Mouse (Mus musculus) embryonic facial prominence, embryonic 11.5 days (tissue): ENCODE data around the gene Olfr149. TPM values are rescaled to one million over a fixed set of nuclear protein-coding genes. Genes with fewer than 3 reads are reported as not detected.
"Not testable (repeated sequence)": the region's sequence is repeated elsewhere in the genome, so short reads cannot be mapped to it uniquely, and the experiment has no call there.

Experiments used
- ATAC-seq: fragments of 200-750 bp; cut with Nextera tagmentation; replicated peaks from 2 replicates; pipeline ENCODE4 v1.8.0; 2017; ENCODE audit warnings: low read depth; ENCODE audit not compliant: insufficient number of reproducible peaks, low FRiP score, low TSS enrichment
- DNase-seq: peaks from one replicate; pipeline ENCODE4 v3.0.0-alpha.2; 2015; ENCODE audit warnings: low spot score
- H3K27ac ChIP-seq: fragments of 300-500 bp; sonication (generic); replicated peaks from 2 replicates; pipeline ENCODE4 v1.5.1; 2014; ENCODE audit warnings: mild to moderate bottlenecking, low read depth, low read length, control low read depth
- H3K27me3 ChIP-seq: fragments of 300-500 bp; sonication (generic); 2 replicates; pipeline ENCODE4 v1.6.1; 2014; ENCODE audit warnings: mild to moderate bottlenecking, low read length, moderate library complexity, mixed read lengths; ENCODE audit not compliant: control insufficient read depth, insufficient read depth
- H3K36me3 ChIP-seq: fragments of 300-500 bp; sonication (generic); replicated peaks from 2 replicates; pipeline ENCODE4 v1.6.1; 2014; ENCODE audit warnings: low read depth, mild to moderate bottlenecking, low read length, moderate library complexity, mixed read lengths; ENCODE audit not compliant: control insufficient read depth, insufficient read depth
- H3K4me1 ChIP-seq: fragments of 300-500 bp; sonication (generic); 2 replicates; pipeline ENCODE4 v1.6.1; 2014; ENCODE audit warnings: low read length, mixed read lengths; ENCODE audit not compliant: control insufficient read depth, insufficient read depth
- H3K4me2 ChIP-seq: fragments of 300-500 bp; sonication (generic); 2 replicates; pipeline ENCODE4 v1.6.1; 2014; ENCODE audit warnings: low read depth, mild to moderate bottlenecking, control low read depth, low read length, moderate library complexity
- H3K4me3 ChIP-seq: fragments of 300-500 bp; sonication (generic); 2 replicates; pipeline ENCODE4 v1.5.1; 2014; ENCODE audit warnings: low read depth, low read length, control low read depth
- H3K9ac ChIP-seq: fragments of 300-500 bp; sonication (generic); replicated peaks from 2 replicates; pipeline ENCODE4 v1.6.1; 2014; ENCODE audit warnings: mild to moderate bottlenecking, control low read depth, low read length
- H3K9me3 ChIP-seq: fragments of 300-500 bp; sonication (generic); replicated peaks from 2 replicates; pipeline ENCODE4 v1.6.1; 2016; ENCODE audit warnings: mild to moderate bottlenecking, low read length, inconsistent platforms, mixed read lengths; ENCODE audit not compliant: control insufficient read depth
- WGBS: fragments of 180-500 bp; shearing (Covaris S2); extraction: QIAGEN DNeasy Blood & Tissue Kit; methylation state at CpG from one replicate; pipeline ENCODE4 v1.1.7; 2014; 5-methylcytosine and 5-hydroxymethylcytosine counted together
- polyA plus RNA-seq: library from polyadenylated mRNA; unstranded; fragments of >200 nt; fragmentation: Nextera tagmentation; extraction: Ambion mirVana; gene quantifications from 2 replicates; pipeline ENCODE4 v1.2.1, GENCODE M21; 2014

The Olfr149 gene
- polyA plus RNA-seq = not detected in 2 replicates

DNA sequence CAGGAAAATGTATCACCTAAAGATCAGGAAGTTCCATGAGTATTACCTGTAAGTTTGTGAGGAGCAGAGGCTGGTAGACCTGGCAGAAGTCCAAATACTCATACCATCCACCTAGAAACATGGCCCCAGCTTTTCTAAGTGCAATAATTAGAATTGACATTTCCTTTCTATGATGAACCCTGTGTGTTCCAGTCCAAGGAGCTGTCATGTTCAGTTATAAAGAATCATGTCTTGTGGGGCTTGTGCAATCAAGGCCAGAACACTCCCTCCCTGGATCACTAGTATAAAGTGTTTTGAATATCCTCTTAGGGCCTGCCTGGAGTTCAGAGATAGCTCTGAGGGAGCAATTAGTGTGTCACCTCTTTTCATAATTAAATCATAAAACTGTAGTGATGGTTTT lies at the start of gene Olfr149:
Gene Olfr149, minus strand, starts transcription at position 101 of the 400 bp plus-strand sequence.
- ATAC-seq = no peak
- Histone ChIP-seq H3K9me3 (no peaks in the 10 kb centered on the region), H3K4me3 (no peak within 1 kb of the TSS), H3K27me3 (no peaks in the 10 kb centered on the region), H3K9ac (no peak within 1 kb of the TSS), H3K36me3 (no peaks in the 10 kb centered on the region), H3K4me2 (no peak within 1 kb of the TSS), H3K27ac (no peak within 1 kb of the TSS), H3K4me1 (no peaks in the 10 kb centered on the region)
- peak; percentile 1 for DNase-seq

DNA sequence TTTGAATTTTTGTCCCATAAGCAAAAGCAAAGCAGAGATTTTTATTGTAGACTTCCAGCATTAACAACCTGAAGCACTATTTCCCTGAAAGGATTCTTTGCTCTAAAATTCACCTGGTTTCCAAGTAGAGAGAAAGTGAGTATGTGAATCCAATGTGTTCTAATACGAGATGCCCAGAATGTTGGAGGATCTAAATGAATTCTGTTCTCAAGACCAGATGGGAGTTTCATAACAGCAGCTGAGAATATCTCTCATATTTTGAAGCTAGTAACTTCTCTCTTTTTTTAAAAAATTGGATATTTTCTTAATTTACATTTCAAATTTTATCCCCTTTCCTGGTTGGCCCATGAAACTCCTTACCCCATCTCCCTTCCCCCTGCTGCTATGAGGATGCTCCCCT lies 39.5 kb upstream of the Olfr149 start:
- no peak overlapping the region for H3K9ac ChIP-seq
- no peaks in the 10 kb centered on the region for H3K4me1 ChIP-seq
- 93% methylated on average over 1 of the region's 1 CpGs for WGBS

DNA sequence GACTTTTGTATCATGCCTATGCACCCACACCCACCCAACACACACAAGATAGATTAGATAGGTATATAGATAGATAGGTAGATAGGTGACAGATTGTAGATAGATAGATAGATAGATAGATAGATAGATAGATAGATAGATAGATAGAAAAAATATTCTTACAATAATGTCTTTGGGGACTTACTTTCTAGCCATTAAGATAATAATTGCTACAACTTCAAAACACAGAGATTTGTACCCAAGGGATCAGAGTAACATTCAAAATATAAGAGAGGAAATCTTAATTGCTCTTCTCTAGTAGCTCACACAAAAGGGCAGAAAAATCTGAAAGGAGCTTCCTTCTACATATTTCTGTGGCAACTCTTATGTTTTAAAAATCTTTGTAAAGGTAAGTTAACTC lies 39.0 kb upstream of the Olfr149 start, which contains the start of gene Olfr967:
Gene Olfr967, plus strand, starts transcription at position 301 of the 400 bp plus-strand sequence.
- Histone ChIP-seq H3K36me3 (no peaks in the 10 kb centered on the region), H3K9me3 (no peaks in the 10 kb centered on the region), H3K27me3 (no peaks in the 10 kb centered on the region), H3K4me2 (no peak within 1 kb of the TSS), H3K27ac (no peak within 1 kb of the TSS), H3K4me1 (no peaks in the 10 kb centered on the region), H3K4me3 (no peak within 1 kb of the TSS), H3K9ac (no peak within 1 kb of the TSS)
- DNase-seq (no peak), ATAC-seq (no peak)

More for the DNA sequence above, 39.5 kb upstream of the Olfr149 start:
- ATAC-seq (no peak), DNase-seq (no peak)
- H3K27ac ChIP-seq = no peak overlapping the region
- H3K27me3 ChIP-seq = no peaks in the 10 kb centered on the region
- H3K4me3 ChIP-seq = no peak overlapping the region
- no peak overlapping the region for H3K4me2 ChIP-seq
- no peaks in the 10 kb centered on the region for H3K36me3 ChIP-seq
- no peaks in the 10 kb centered on the region for H3K9me3 ChIP-seq

DNA sequence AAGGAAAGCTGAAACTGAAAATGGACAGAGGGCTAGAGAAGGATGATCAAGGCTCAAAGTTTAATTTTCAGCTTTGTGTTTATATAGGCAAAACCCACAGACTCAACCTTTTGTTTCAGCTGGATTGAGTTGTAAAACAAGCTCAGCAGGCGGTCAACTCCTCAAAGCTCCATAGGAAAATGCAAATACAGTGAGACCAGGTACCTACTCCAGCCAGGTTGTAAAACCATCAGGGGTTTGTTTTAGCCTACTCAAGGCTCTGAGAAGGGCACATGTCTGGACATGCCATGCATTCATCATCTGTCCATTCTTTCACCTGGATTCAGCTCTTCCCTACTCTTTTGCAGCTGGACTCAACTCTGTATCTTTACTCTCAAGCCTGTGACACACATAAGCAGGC lies 33.8 kb upstream of the Olfr149 start:
- Histone ChIP-seq H3K9ac (no peak overlapping the region), H3K27me3 (no peaks in the 10 kb centered on the region), H3K36me3 (no peaks in the 10 kb centered on the region), H3K4me3 (no peak overlapping the region), H3K27ac (no peak overlapping the region), H3K4me2 (no peak overlapping the region), H3K4me1 (no peaks in the 10 kb centered on the region), H3K9me3 (no peaks in the 10 kb centered on the region)
- DNase-seq (no peak), ATAC-seq (no peak)
- 86% methylated on average over 1 of the region's 1 CpGs for WGBS

DNA sequence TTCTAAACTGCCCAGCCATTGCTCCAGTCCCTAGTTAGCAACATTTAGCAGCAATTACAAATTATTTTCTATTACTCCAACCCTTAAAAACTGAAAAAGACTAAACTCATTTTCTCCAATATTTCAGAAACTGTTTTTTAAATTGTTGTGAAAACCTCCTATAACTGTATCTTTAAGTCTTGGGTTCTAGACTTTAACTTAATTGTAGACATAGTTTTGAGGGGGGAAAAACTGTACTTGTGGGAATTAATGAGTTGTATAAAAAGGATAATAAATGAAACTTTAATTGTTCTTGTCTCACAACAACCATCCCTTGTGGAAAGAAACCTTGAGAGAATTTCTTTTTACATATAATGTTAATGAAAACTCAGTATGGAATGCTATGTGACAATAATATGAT lies 23.8 kb upstream of the Olfr149 start, which contains the start of gene Olfr150:
Gene Olfr150, plus strand, starts transcription at position 301 of the 400 bp plus-strand sequence.
- no peak within 1 kb of the TSS for H3K4me3 ChIP-seq
- no peak within 1 kb of the TSS for H3K4me2 ChIP-seq
- H3K27ac ChIP-seq = no peak within 1 kb of the TSS
- no peaks in the 10 kb centered on the region for H3K36me3 ChIP-seq
- H3K9ac ChIP-seq = no peak within 1 kb of the TSS
- H3K27me3 ChIP-seq = no peaks in the 10 kb centered on the region
- no peak for ATAC-seq
- no peak for DNase-seq
- no peaks in the 10 kb centered on the region for H3K4me1 ChIP-seq
- H3K9me3 ChIP-seq = no peaks in the 10 kb centered on the region

DNA sequence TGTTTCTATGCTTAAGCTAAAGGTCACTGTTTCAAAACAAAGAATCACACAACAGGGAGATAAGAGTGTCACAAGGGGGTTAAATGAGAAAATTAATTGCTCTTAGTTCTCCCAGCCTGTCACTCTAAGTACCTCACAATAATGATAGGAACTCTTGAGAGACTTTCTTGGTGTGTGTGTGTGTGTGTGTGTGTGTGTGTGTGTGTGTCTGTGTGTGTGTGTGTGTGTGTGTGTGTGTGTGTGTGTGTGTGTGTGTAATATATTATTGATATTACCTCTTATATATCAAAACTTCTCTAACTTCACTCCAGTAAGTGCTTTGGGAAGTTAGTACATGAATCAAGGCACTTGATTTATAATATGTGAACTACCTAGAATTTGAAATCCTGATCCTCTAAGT lies 4.1 kb upstream of the Olfr149 start, which contains the start of gene Olfr965:
Gene Olfr965, plus strand, starts transcription at position 301 of the 400 bp plus-strand sequence.
- Histone ChIP-seq H3K4me2 (no peak within 1 kb of the TSS), H3K36me3 (no peaks in the 10 kb centered on the region), H3K27ac (no peak within 1 kb of the TSS), H3K4me1 (no peaks in the 10 kb centered on the region), H3K27me3 (no peaks in the 10 kb centered on the region), H3K9ac (no peak within 1 kb of the TSS), H3K9me3 (no peaks in the 10 kb centered on the region), H3K4me3 (no peak within 1 kb of the TSS)
- DNase-seq = no peak
- ATAC-seq = no peak

DNA sequence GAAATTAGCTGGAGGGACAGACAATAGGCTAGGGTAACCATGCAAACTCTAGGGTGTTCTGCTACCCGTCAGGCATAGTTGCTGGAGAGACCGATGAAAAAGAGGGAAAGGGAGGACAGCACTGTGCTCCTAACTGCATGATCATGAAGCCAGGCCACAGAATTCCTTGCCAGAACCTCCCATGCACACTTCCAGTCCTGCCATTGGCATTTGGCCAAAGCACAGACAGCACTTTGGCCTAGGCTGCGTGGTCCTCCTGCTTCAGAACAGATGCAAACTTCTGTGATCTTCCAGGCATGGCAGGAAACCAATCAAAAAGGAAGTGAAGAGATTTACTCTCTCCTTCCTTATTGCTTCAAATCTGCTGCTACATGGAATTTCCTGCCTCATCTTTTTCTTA lies 2.0 kb upstream of the Olfr149 start:
- H3K36me3 ChIP-seq = no peaks in the 10 kb centered on the region
- no peak overlapping the region for H3K4me3 ChIP-seq
- H3K27me3 ChIP-seq = no peaks in the 10 kb centered on the region
- 78% methylated on average over 3 of the region's 3 CpGs for WGBS
- H3K27ac ChIP-seq = no peak overlapping the region
- ATAC-seq (no peak), DNase-seq (no peak)
- no peak overlapping the region for H3K9ac ChIP-seq
- H3K4me2 ChIP-seq = no peak overlapping the region
- no peaks in the 10 kb centered on the region for H3K9me3 ChIP-seq
- no peaks in the 10 kb centered on the region for H3K4me1 ChIP-seq

DNA sequence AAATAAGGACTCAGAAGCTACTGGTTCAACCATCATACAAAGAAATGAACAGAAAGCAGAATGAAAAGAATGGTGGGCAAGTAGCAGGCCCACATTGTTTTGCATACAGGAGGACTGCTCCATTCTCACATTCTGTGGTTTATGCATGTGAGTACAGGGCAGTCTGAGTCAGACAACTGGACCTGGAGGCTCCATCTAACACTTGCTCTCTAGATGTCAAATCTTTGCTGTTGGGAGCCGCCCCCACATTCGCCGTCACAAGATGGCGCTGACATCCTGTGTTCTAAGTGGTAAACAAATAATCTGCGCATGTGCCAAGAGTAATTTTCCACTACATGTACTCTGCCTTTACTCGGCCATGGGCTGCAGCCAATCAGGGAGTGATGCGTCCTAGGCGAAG lies 5.8 kb downstream of the Olfr149 start:
- not testable (repeated sequence) for H3K4me3 ChIP-seq, H3K27ac ChIP-seq, H3K27me3 ChIP-seq, H3K9ac ChIP-seq, H3K9me3 ChIP-seq, H3K4me1 ChIP-seq, H3K4me2 ChIP-seq, ATAC-seq, DNase-seq, H3K36me3 ChIP-seq
- WGBS = 86% methylated on average over 7 of the region's 8 CpGs
